Mouse (Mus musculus) CD8-positive naive resting alpha-beta T cell, adult 2 months (primary cell): ENCODE results near the gene Dbr1.
A peak's percentile ranks its signal among the peaks of the same experiment; 100 is the strongest.
"Not testable (repeated sequence)": the region's sequence is repeated elsewhere in the genome, so short reads cannot be mapped to it uniquely, and the experiment has no call there.

Experiments used
- DNase-seq, 2 experiments: peaks; one replicate each; pipeline ENCODE4 v3.0.0; 2022; ENCODE audit warnings: low read depth in 2 of 2, low spot score in 2 of 2

The Dbr1 gene

GRCm38 (mm10) chr9:99575677-99576480 lies at the start of gene Dbr1:
TSS of gene Dbr1 (plus strand) at chr9:99575799.
- peak; percentile 89 to 91 for DNase-seq

GRCm38 (mm10) chr9:99531865-99532264 lies 43.7 kb upstream of the Dbr1 start:
- DNase-seq: no peak

GRCm38 (mm10) chr9:99546259-99546658 lies 29.3 kb upstream of the Dbr1 start:
- no peak for DNase-seq

- DNase-seq: no peak
Measured at GRCm38 (mm10) chr9:99552068-99552467, 23.5 kb upstream of the Dbr1 start.

- DNase-seq: no peak
Measured at GRCm38 (mm10) chr9:99553049-99553448, 22.6 kb upstream of the Dbr1 start.

- no peak for DNase-seq
Measured at GRCm38 (mm10) chr9:99554052-99554451, 21.5 kb upstream of the Dbr1 start.

- DNase-seq: no peak
Measured at GRCm38 (mm10) chr9:99555253-99555652, 20.3 kb upstream of the Dbr1 start.

GRCm38 (mm10) chr9:99557580-99558300 lies 17.9 kb upstream of the Dbr1 start:
- no peak for DNase-seq

- DNase-seq: no peak
Measured at GRCm38 (mm10) chr9:99558824-99559556, 16.6 kb upstream of the Dbr1 start.

GRCm38 (mm10) chr9:99559557-99559904 lies 16.1 kb upstream of the Dbr1 start:
- no peak for DNase-seq

GRCm38 (mm10) chr9:99560389-99560788 lies 15.2 kb upstream of the Dbr1 start:
- no peak for DNase-seq

- DNase-seq: peak; percentile 35 to 52
Measured at GRCm38 (mm10) chr9:99563714-99564113, 11.9 kb upstream of the Dbr1 start.

GRCm38 (mm10) chr9:99568023-99568346 lies 7.6 kb upstream of the Dbr1 start:
- peak; percentile 9 to 11 for DNase-seq

- DNase-seq: peak; percentile 88 to 89
Measured at GRCm38 (mm10) chr9:99568347-99569070, 7.1 kb upstream of the Dbr1 start, which contains the start of gene Armc8. TSS of gene Armc8 (minus strand) at chr9:99568899.

- DNase-seq: no peak
Measured at GRCm38 (mm10) chr9:99569071-99569397, 6.6 kb upstream of the Dbr1 start.

GRCm38 (mm10) chr9:99580655-99581054 lies 5.1 kb downstream of the Dbr1 start:
- DNase-seq: peak in 1 of 2 experiments; percentile 20

- DNase-seq: peak; percentile 48 to 54
Measured at GRCm38 (mm10) chr9:99587505-99588202, 12.1 kb downstream of the Dbr1 start.

GRCm38 (mm10) chr9:99591144-99591543 lies 15.5 kb downstream of the Dbr1 start:
- DNase-seq: no peak

- not testable (repeated sequence) for DNase-seq
Measured at GRCm38 (mm10) chr9:99599127-99599526, 23.5 kb downstream of the Dbr1 start.

- DNase-seq: no peak
Measured at GRCm38 (mm10) chr9:99603566-99603965, 28.0 kb downstream of the Dbr1 start.

- no peak for DNase-seq
Measured at GRCm38 (mm10) chr9:99612202-99612601, 36.6 kb downstream of the Dbr1 start, which contains the start of gene A4gnt. TSS of gene A4gnt (plus strand) at chr9:99612502.
